Mouse (Mus musculus): ENCODE results near the gene Evi2a. TPM values are rescaled to one million over a fixed set of nuclear protein-coding genes. Genes with fewer than 3 reads are reported as not detected.

The Evi2a gene
- total RNA-seq (2021) = 1 to 10 TPM; 1.6 to 3.4 TPM

DNA sequence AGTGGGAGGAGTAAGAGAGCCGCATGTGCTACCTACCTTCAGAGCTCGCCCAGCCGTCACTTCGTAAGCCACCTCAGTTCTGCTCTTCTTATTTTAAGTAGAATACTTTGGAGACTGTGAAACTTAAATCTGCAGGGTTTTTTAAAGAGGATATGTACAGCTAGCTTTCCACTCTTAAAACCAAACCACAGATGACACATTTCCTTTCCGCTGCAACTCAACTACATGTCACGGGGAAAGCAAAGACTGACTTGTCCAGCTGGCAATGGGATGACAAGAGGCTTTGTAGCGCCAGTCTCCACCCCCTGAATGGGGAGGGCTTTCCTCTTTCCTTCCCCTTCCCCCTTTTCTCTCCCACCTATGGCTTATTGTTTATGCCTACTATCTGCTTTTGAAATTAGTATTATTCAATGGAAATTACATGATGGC, at the start of gene Evi2a, which contains the start of gene Evi2:
Gene Evi2a (minus strand): TSS at position 277 of the 429 bp plus-strand sequence.
Gene Evi2 (minus strand): TSS at position 257 of the 429 bp plus-strand sequence.
- intact Hi-C loops (cut with DNase I) = no loop called here
- DNase-seq = no peak

DNA sequence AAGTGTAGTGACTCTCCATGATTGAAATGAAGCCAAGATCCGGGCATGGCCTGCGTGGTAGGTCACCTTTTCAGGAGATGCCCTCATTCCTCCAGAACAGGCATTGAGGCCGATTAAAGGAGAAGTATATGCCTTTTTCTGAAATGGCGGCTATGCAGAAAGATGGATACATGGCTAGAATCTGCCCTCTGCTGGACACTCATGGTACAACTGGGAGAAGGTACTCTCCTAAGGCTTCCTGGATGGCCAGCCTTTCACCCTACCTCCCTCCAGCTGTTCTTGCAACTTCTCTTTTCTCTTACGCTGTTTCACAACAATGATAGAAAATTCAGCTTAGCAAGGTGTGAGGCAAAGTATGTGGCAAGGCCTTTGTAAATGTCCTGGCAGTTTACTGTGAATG, 47.3 kb upstream of the Evi2a start:
- intact Hi-C loops (cut with DNase I) = loop anchor here (10.0 kb wide), 1 partner anchor 113 kb away; no protein-coding TSS in a partner anchor
- DNase-seq = peak; percentile 77

DNA sequence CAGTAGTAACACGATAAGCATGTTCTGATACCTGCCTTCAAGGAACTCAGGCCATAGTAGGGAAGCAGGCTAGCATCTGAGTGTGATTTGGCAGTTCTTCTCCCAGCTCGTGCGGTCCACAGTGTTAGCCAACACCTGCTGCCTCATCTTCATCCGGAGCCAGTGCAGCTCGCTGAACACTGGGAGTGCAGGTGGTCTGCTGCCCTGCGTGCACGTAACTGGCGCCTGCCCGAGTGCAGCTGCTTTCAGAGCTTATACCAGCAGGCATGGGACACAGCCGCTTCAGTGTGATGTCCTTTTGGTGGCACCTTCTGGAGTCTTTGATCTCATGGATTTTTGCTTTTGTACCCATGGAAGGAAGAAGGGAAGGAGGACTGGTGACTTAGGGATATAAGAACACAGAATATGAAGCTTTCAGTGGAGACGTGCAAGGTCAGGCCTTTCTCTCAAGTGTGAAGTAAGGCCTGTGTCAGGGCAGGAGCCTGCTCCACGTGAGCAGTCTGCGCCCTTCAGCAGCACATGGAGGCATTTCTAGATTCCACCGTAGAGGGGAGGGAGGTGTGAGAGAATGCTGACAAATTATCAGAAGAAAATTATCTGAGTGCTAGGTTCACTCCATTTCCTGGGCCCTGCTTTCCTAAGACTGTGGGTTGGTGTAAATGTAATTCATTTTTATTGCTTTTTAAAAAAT, 45.1 kb upstream of the Evi2a start:
- intact Hi-C loops (cut with DNase I) = loop anchor here (10.0 kb wide), 1 partner anchor 111 kb away; no protein-coding TSS in a partner anchor
- DNase-seq = peak; percentile 50

DNA sequence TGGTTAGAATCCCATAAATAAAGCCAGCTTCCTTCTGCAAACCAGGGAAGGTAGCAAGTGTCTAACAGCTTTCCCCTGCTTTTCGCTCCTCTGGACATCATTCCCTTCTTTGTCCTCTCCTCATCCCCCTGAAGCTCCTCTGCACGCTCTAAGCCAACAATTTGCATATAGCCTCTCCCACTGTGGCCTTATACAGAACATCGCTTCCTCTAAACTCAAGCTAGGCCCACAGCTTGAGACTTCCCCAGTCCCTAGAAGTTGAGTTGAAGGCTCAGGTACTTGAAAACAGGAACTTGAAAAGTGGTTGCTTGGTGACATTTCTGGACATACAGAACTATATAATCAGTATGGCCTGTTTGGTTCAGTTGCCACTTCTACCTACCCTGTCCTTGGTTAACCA, 43.4 kb upstream of the Evi2a start:
- DNase-seq = no peak
- intact Hi-C loops (cut with DNase I) = loop anchor here (10.0 kb wide), 1 partner anchor 109 kb away; no protein-coding TSS in a partner anchor

DNA sequence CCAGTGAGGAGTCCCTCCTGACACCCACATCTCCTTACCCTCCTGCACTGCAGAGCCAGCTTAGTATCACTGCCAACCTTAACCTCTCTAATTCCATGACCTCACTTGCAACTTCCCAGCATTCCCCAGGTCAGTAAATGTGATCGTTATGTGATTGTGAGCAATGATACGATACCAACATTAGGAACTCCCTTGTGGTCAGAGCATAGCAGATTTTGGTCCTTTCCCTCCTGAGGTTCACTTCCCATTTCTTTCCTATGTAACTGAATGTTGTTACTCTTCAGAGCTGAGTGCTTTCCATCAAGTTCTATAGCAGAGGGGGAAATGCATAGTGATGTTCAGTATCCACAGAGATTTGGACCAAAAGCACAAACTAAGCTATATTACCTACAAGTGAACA, 39.9 kb upstream of the Evi2a start:
- intact Hi-C loops (cut with DNase I) = loop anchor here (10.0 kb wide), 1 partner anchor 106 kb away; no protein-coding TSS in a partner anchor
- DNase-seq = no peak

DNA sequence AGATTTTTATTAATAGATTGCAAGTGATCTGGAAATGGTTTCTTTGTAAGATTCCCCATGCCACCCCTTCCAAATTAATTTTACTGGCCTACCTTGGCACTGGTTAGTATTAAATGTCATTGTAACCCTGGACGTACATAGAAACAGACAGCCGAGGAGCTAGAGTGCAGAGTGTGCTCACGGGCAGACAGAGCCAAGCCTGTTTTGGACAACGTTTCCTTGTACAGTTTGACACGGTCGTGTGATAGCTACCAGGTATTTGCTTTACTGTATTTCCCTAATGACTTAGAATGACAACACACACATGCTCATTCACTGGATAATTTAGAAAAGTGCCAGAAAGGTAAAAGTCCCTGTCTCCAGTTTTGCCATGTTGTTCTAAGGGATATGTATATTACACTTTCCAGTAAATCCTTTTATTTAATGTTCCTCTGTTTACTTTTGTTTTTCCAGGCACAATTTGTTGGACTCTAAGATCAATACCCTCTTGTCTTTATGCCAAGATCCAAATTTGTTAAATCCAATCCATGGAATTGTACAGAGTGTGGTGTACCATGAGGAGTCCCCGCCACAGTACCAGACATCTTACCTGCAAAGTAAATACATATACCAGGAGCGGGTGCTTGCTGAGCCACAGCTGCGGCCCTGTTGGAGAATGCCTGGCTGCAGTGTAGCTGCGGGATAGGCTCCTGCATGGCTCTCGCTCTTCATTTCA, 37.9 kb upstream of the Evi2a start:
- no peak for DNase-seq
- intact Hi-C loops (cut with DNase I) = loop anchor here (10.0 kb wide), 1 partner anchor 324 kb away; no protein-coding TSS in a partner anchor

DNA sequence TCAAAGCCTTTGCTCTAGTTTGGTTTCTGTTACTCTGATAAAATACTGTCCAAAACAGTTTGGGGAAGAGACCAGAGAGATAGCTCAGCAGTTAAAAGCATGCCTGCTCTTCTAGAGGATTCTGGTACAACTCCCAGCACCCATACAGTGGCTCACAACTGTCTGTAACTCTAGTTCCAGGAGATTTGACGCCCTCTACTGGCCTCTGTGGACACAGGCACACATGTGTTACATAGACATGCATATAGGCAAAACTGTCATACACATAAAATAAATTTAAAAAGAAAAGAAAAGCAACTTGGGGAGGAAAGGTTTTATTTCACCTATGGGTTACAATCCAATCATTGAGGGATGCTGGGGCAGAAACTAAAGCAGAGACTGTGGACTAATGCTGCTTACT, 36.5 kb upstream of the Evi2a start:
- DNase-seq = no peak
- intact Hi-C loops (cut with DNase I) = loop anchor here (10.0 kb wide), 1 partner anchor 322 kb away; no protein-coding TSS in a partner anchor

DNA sequence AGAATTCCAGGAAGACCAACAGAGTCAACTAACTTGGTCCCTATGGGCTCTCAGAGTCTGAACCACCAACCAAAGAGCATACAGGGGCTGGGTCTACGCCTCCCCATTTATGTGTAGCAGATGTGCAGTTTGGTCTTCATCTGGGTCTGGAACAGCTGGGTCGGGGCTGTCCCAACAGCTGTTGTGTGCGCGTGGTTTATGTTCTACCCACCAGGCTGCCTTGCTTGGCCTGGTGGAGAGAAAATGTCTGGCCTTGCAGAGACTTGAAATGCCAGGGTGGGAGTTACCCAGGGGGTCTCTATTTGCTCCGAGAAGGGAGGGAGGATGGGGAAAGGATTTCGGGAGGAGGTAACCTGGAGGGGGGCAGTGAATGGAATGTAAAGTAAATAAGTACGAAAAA, 33.1 kb upstream of the Evi2a start:
- intact Hi-C loops (cut with DNase I) = loop anchor here (10.0 kb wide), 1 partner anchor 319 kb away; no protein-coding TSS in a partner anchor
- no peak for DNase-seq

DNA sequence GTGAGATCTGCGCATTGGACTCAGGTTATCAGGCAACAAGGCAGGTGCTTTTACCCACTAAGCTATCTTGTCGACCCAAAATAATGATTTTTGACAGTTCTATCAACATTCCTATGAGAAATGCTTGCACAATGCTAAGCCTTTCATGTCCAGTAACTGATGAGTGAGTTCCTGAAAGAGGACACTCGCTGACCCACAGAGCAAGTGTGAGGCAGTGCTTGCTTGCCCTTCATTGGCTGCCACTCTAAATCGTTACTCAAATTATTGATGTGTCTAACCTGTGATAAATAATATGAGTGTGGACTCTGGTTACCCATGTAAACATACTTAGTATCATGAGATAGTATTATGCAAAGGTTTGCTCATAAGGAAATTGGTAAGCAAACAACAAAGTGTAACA, 30.1 kb upstream of the Evi2a start:
- intact Hi-C loops (cut with DNase I) = loop anchor here (10.0 kb wide), 1 partner anchor 316 kb away; no protein-coding TSS in a partner anchor
- no peak for DNase-seq

DNA sequence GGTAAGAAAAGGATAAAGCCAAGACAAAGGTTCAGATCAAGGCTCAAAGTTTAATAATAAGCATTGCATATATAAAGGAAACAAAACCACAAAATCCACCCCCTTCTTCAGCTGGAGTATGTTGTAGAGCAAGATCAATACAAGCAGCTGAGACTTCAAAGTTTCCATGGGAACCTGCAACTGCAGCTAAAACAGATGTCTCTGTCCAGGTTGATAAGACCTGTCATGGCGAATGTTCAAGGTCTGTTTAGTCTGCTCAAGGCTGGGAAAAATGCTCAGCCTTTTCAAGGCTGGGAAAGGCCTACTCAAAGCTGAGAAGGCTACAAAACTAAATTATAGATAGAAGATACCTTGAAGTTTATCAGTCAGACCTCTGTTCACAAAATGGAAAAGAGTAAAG, 22.2 kb upstream of the Evi2a start:
- DNase-seq = no peak
- intact Hi-C loops (cut with DNase I) = no loop called here

DNA sequence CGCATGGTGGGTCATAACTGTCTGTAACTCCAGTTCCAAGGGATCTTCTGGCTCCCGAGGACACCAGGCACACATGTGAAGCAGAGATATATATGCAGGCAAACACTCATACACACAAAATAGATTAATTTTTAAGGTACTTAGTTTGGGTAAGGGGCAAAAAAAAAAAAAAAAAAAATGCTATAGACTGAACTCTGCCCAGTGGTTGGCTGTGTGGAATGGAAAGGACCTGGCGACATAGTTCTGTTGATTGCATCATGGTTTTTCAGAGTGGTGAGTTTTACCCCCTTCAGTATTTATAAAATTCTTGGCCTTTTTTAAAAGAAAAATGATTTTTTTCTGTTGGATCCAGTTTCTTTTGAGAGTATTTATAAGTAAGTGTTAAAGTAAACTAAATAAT, 5.9 kb upstream of the Evi2a start:
- intact Hi-C loops (cut with DNase I) = no loop called here
- DNase-seq = no peak

DNA sequence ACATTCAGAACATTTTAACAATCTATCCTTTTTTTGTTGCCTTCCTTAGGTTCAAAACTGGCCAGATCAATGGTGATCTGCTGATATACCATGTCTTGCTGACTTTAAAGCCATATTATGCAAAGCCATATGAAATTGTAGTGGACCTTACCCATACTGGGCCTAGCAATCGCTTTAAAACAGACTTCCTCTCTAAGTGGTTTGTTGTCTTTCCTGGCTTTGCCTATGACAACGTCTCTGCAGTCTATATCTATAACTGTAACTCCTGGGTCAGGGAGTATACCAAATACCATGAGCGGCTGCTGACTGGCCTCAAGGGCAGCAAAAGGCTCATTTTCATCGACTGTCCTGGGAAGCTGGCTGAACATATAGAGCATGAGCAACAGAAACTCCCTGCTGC, 5.1 kb upstream of the Evi2a start:
- no peak for DNase-seq
- intact Hi-C loops (cut with DNase I) = no loop called here

DNA sequence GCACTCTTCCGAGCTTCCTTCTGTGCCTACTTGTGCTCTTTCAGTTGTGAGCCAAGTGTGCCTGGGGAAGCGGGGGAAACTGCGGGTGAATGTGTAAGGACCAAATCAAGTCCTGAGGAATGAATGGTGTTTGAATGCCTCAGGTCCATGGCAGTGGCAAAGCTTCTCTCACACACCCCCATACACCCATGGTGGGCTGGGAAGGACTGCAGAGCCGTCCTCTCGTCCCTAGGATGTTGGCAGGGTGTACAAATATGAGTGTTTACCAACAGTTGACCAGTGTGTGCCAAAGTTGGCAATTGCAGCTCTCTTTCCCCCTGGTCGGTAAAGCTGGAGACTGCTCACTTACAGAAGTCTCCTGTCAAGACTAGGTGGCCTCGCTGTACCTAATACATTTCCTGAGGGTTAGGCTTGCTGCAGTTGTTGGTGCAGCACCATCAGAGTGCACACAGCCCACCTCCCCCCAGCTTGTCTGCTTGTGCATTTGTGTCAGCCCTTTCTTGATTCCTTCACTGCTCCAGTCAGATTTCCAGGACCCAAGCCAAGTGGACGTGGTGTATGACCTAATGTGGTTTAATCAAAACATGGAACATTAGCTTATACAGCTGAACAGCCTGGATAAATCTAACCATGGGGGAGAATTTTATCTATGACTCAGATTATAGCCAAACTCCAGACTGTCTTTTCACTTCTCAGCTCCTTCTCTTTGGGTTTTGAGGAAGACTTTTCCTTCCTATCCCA, 3.7 kb upstream of the Evi2a start:
- intact Hi-C loops (cut with DNase I) = no loop called here
- peak; percentile 37 for DNase-seq

DNA sequence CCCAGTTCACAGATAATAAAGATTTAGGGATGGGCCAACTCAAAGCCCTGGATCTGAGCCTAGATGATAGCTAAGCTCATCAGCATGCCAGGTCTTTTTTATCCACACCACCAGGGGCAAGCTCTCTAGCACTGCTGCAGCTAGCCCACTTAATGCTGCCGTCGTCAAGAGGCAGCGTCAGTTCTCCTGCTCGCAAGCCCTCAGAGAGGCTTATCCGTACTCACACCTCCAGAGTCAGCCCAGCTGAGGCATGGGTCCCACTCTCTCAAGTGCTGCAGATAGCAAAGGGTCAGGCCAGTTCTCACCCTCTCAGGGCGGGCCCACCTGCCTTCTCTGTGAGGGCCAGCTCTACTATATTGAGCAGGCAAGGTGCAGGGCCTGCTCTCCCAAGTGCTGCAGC, 2.9 kb upstream of the Evi2a start:
- no peak for DNase-seq
- intact Hi-C loops (cut with DNase I) = no loop called here

DNA sequence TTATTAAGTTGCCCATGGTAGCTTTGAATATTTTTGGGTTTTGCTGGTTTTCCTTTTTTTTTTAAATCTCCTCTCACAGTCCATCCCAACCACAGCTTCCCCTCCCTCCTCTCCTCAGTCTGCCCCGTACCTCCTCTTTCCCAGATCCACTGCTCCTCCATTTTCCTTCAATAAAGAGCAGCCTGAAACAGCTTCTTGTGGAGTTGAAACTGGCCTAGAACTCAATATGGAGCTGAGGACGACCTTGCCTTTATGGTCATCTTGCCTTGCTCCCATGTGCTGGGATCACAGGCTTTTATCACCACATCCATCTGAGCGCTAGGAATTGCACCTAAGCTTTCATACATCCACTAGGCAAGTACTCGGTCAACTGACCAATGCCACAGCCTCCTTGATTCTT, 1.1 kb upstream of the Evi2a start:
- no peak for DNase-seq
- intact Hi-C loops (cut with DNase I) = no loop called here

DNA sequence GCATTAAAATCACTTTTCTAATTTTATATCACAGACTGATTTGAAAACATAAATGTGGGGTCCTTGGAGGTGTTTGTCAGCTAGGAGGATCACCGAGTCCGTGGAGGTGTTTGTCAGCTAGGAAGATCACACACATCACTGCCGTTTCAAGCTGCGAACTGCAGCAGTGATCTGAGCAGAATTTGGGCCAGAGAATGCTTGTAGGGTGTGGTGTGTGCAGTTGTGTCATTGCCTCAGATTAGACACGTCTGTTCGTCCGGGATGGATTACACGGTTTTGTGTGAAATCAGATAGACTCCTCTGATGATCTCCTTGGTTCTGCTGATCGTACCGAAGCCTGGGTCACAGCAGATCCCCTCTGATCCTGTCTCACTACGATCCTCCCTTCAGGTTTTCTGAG, 365 bp upstream of the Evi2a start:
- intact Hi-C loops (cut with DNase I) = no loop called here
- no peak for DNase-seq

DNA sequence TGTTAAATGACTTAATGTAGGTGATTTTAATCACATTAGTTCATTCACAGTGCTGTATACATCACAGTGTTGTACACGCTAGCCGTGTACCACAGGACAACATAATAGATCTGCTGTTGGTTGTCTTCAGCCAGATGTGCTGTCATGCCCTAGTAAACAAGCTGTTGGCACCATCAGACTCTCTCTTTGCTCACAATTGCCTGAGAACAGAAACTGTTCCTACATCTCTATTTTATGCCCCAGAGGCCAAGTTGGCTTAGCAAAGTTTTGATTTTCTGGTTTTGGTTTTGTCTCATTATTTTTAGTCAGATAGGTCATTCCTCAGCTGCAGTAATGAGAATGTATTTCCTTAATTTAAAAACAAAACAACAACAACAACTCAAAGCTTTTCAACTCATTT, 673 bp downstream of the Evi2a start:
- DNase-seq = no peak

DNA sequence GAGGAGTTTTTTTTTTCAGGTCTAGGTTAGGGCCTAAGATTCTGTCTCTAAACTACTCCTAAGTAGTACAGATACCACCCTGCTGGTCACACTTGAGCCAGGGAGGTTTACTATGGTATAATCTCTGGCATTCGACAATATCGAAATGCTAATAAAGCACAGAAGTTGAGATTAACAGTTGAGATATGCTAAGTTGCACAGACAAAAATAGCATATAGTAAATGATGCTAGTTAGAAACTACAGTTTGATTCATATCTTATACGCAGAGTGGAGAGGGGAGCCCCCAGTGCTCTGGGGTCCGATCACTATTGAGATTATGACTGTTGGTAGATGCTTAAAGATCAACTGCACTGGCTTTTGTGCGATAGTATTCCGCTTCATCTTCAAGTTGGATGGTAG, 1.2 kb downstream of the Evi2a start:
- no peak for DNase-seq
- intact Hi-C loops (cut with DNase I) = no loop called here

More for the DNA sequence above, 673 bp downstream of the Evi2a start:
- intact Hi-C loops (cut with DNase I) = no loop called here

DNA sequence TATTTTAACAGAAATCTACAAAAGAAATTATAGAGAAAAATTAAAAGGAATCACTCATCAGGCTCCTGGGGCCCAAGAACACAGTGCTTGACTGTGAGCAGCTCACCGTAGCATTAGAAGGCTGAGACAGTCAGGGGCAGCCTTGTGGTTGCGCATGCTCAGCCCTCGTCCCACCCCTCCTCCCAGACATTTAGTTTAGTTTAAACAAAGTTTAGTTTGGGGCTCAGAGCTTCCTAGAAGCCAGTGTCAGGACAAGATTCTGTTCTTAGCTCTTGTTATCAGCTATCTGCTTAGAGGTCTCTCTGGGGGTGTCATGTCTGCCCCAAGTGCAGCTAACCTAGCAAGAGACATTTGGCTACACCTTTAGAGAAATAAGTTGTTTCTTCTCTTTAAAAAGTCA, 1.8 kb downstream of the Evi2a start:
- DNase-seq = no peak
- intact Hi-C loops (cut with DNase I) = no loop called here

DNA sequence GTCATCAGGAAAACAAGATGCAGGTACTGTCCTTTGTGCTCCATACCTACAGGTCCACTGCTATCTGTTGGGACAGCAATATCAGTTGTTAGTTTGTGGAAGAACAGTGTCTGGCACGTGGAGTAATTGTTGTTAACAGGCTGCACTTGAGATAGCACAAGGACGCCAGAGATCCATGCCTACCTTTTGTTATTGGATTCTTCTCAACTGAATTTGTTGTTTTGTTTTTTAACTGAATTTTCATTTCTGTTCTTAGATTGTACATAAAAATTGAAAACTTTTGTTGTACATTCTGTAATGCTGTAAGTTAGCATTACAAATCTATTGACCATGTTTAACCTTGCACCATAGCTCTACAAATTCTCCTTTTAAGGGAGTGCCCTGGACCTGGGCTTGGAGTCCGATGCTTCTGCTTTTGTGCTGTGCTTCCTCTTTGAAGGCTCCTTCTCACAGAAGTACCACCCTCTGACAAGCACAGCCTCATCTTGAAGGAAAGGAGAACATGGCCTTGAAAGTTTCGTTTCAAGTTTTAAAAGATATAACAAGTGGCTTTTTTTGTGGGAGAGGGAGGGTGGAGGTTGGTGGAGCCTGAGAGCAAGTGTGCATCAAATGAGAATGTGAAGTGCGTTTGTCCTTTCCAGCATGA, 2.5 kb downstream of the Evi2a start:
- DNase-seq = no peak
- intact Hi-C loops (cut with DNase I) = no loop called here
